Mouse (Mus musculus) kidney, postnatal 0 days (tissue): ENCODE results near the gene D930048N14Rik. TPM values are rescaled to one million over a fixed set of nuclear protein-coding genes. Genes with fewer than 3 reads are reported as not detected.
"Not testable (repeated sequence)": the region's sequence is repeated elsewhere in the genome, so short reads cannot be mapped to it uniquely, and the experiment has no call there.

Experiments used
- ATAC-seq: fragments of 200-750 bp; cut with Nextera tagmentation; replicated peaks from 2 replicates; pipeline ENCODE4 v1.8.0; 2017; ENCODE audit warnings: low read depth, moderate number of reproducible peaks, moderate TSS enrichment, moderate library complexity; ENCODE audit not compliant: low FRiP score
- DNase-seq: peaks from one replicate; pipeline ENCODE4 v3.0.0-alpha.2; 2016; ENCODE audit warnings: low spot score
- H3K27ac ChIP-seq: fragments of 300-500 bp; sonication (generic); 2 replicates; pipeline ENCODE4 v1.5.1; 2014; ENCODE audit warnings: mild to moderate bottlenecking
- H3K27me3 ChIP-seq: fragments of 300-500 bp; sonication (generic); 2 replicates; pipeline ENCODE4 v1.6.1; 2014; ENCODE audit warnings: low read length, mixed read lengths; ENCODE audit not compliant: insufficient read depth
- H3K36me3 ChIP-seq: fragments of 300-500 bp; sonication (generic); 2 replicates; pipeline ENCODE4 v1.6.1; 2014; ENCODE audit warnings: low read length, mixed read lengths; ENCODE audit not compliant: insufficient read depth
- H3K4me1 ChIP-seq: fragments of 300-500 bp; sonication (generic); replicated peaks from 2 replicates; pipeline ENCODE4 v1.6.1; 2014; ENCODE audit warnings: antibody characterized with exemption, low read length, mixed read lengths; ENCODE audit not compliant: insufficient read depth
- H3K4me2 ChIP-seq: fragments of 300-500 bp; sonication (generic); 2 replicates; pipeline ENCODE4 v1.6.1; 2014; ENCODE audit warnings: mild to moderate bottlenecking, low read length, moderate library complexity, mixed read lengths
- H3K4me3 ChIP-seq: fragments of 300-500 bp; sonication (generic); replicated peaks from 2 replicates; pipeline ENCODE4 v1.5.1; 2014; ENCODE audit warnings: low read depth, low read length
- H3K9ac ChIP-seq: fragments of 300-500 bp; sonication (generic); 2 replicates; pipeline ENCODE4 v1.6.1; 2014; ENCODE audit warnings: low read depth, low read length
- H3K9me3 ChIP-seq: fragments of 300-500 bp; sonication (generic); replicated peaks from 2 replicates; pipeline ENCODE4 v1.6.1; 2016; ENCODE audit warnings: low read length, inconsistent platforms, mixed read lengths
- CTCF ChIP-seq: IDR thresholded peaks from 2 replicates; pipeline ENCODE4 v1.5.1; 2016; ENCODE audit warnings: antibody characterized with exemption, low read depth, mild to moderate bottlenecking, moderate library complexity
- WGBS: fragments of 180-500 bp; shearing (Covaris S2); extraction: QIAGEN DNeasy Blood & Tissue Kit; methylation state at CpG from one replicate; pipeline ENCODE4 v1.1.7; 2014; 5-methylcytosine and 5-hydroxymethylcytosine counted together
- polyA plus RNA-seq: library from polyadenylated mRNA; unstranded; fragments of >200 nt; fragmentation: Nextera tagmentation; extraction: Ambion mirVana; gene quantifications from 2 replicates; pipeline ENCODE4 v1.2.1, GENCODE M21; 2015

Gene D930048N14Rik
- polyA plus RNA-seq, 1 experiment from 2014 or later: 1.9 TPM

DNA sequence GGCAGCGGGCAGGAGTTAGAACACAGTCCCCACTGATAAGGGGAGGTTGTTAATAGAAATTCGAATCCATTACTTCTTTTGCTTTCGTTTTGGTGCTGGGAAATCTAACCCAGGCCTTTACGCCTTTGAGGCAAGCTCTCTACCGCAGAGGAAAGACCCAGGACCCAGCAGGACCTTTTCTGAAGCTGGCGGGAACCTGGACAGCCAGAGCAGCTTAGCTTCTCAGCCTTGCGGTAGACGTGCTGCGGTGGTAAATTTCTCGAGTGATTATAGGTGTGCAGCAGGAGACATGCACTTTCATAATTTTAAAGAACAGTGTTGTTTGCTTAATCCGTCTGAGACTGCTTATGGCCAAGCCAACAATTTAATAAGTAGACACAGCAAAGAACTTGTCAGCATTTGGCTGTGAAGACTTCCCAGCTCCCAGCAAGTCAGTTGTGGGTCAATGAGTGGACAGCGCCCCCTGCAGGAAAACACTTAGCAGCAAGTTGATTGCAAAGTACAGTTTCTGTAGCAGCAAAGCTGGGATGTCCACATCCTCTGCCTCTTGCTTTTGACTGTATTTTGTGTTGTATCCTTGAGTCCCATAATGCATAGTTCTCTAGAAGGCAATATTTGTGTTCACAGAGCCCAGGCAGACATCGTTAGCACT, 30.7 kb downstream of the D930048N14Rik start:
- H3K4me3 ChIP-seq: no peak overlapping the region
- no peak overlapping the region for H3K9ac ChIP-seq
- no peaks in the 10 kb centered on the region for H3K9me3 ChIP-seq
- peak; percentile 99 for TF ChIP-seq CTCF
- H3K27ac ChIP-seq: no peak overlapping the region
- peak overlapping the region; percentile 25; the same call in 1 of the 2 replicates for H3K4me2 ChIP-seq
- no peaks in the 10 kb centered on the region for H3K27me3 ChIP-seq
- ATAC-seq (peak; percentile 54), DNase-seq (peak; percentile 92)
- 36% methylated on average over 13 of the region's 13 CpGs for WGBS
- H3K4me1 ChIP-seq: no peaks in the 10 kb centered on the region
- 0 out of 2 replicates have a peak, but pooled peaks cover 3% of the 10 kb centered on the region for H3K36me3 ChIP-seq

DNA sequence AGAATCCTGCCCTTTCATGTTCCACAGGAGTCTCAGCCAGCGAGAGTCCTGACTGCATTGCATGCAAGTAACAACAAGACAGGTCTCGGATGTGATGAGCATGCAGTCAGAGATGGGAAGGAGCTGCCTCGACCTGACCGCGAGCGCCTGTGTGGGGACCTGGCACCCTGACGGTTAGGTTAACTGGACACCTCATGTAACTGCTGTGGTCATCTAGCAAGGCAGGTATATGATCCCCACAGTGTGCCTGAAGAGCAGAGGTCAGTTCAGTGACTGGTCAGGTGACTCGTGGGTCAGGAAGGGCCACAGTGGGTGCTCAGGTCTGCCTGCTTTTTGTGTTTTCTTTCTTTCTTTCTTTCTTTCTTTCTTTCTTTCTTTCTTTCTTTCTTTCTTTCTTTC, 31.2 kb downstream of the D930048N14Rik start:
- DNase-seq (no peak), ATAC-seq (no peak)
- no peak overlapping the region for H3K27ac ChIP-seq
- no peak overlapping the region for H3K9ac ChIP-seq
- H3K27me3 ChIP-seq: no peaks in the 10 kb centered on the region
- no peak for TF ChIP-seq CTCF
- H3K4me3 ChIP-seq: no peak overlapping the region
- no peak overlapping the region for H3K4me2 ChIP-seq
- no peaks in the 10 kb centered on the region for H3K4me1 ChIP-seq
- H3K36me3 ChIP-seq: 0 out of 2 replicates have a peak, but pooled peaks cover 3% of the 10 kb centered on the region
- WGBS: 48% methylated on average over 8 of the region's 8 CpGs
- H3K9me3 ChIP-seq: no peaks in the 10 kb centered on the region

DNA sequence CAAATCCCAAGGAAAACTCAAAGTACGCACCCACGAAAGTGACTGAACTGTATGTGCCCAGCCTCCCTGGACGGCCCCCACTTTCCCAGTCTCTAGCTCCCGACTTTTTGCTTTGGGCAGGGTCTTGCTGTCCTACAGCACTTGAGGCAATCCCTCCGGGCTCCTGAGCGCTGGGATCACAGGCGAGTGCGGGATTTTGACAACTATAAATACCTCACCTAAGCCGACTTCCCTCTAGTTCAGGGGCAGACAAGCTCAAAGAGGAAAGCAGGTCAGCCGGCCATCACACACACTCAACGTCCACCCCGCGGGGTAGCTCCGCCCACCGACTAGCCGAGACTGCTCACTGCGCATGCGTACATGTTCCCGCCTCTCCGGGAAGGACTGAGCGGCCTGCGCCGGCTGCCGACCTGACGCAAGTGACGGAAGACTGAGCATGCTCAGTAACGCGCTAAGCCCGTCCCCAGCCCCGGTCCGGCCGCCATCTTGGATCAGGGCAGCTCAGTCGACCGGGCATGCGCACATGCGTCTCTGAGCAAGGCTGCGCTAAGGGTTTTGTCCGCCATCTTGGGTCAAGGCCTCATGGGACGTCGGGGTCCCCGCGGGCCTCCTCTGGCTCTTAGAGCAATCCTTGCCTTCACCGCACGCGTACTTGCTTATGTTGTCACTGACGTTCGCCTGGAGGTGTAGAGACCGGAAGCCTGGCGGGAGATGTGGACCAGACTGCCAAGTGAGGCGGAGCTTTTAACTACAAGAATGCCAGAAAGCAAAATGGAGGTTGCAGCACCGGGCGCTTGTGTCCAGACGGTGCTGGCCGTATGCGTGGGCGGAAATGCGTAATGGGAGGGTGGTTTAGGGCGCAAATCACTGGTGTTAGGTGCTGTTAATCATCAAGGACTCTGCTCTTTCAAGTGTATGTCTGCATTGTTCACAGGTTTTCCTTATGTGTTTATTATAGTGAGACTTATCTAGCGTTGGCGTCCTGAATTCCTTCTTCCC, 37.9 kb downstream of the D930048N14Rik start, which contains the start of gene 0610009B22Rik:
TSS of gene 0610009B22Rik (minus strand) at position 545 of the 999 bp plus-strand sequence.
- Histone ChIP-seq H3K9ac (peak within 1 kb of the TSS; percentile 84), H3K4me3 (peak within 1 kb of the TSS; percentile 68), H3K27ac (peak within 1 kb of the TSS; percentile 100), H3K9me3 (no peaks in the 10 kb centered on the region), H3K4me2 (peak within 1 kb of the TSS; percentile 66), H3K36me3 (0 out of 2 replicates have a peak, but pooled peaks cover 3% of the 10 kb centered on the region), H3K4me1 (peaks cover 12% of the 10 kb centered on the region; the same call in 1 of the 2 replicates), H3K27me3 (no peaks in the 10 kb centered on the region)
- under 1% methylated on average over 60 of the region's 60 CpGs for WGBS
- DNase-seq: peak; percentile 100
- TF ChIP-seq CTCF: no peak
- peak; percentile 98 for ATAC-seq

DNA sequence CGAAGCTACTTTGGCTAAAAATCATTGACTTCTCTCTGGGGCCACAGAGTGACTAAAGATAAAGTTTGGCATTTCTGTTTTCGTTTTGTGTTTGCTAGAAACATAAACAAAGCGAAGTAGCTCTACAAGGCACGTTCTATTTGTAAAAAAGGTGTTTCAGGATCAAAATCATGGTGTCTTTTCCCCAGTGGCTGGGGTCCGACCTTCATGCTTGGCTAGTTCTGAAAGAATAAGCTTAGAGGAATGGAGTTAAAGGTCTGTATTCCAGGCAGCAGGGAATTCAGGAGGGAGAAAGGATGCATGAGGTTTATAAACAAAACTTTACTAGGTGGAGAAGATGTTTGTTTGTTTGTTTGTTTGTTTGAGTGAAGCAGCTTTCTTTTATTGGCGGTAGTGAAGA, 38.6 kb downstream of the D930048N14Rik start:
- Histone ChIP-seq H3K4me1 (peaks cover 12% of the 10 kb centered on the region; the same call in 1 of the 2 replicates), H3K27me3 (no peaks in the 10 kb centered on the region), H3K27ac (peak overlapping the region; percentile 100), H3K36me3 (0 out of 2 replicates have a peak, but pooled peaks cover 3% of the 10 kb centered on the region), H3K9ac (peak overlapping the region; percentile 84; the same call in 1 of the 2 replicates), H3K4me3 (peak overlapping the region; percentile 68), H3K9me3 (no peaks in the 10 kb centered on the region), H3K4me2 (peak overlapping the region; percentile 57)
- 25% methylated on average over 6 of the region's 6 CpGs for WGBS
- DNase-seq (no peak), ATAC-seq (no peak)
- TF ChIP-seq CTCF: no peak

DNA sequence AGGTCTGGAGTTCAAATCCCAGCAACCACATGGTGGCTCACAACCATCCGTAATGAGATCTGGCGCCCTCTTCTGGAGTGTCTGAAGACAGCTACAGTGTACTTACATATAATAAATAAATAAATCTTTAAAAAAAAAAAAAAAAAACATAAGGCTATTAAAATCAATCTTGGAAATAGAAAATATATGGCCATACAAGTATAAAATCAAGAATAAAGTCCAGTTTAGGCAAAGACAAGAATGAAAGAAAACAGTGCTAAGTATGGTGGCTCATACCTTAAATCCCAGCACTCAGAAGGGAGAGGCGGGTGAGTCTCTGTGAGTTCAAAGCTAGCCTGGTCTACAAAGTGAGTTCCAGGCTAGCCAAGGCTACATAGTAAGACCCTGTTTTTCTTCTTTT, 39.8 kb downstream of the D930048N14Rik start:
- H3K4me1 ChIP-seq: peaks cover 12% of the 10 kb centered on the region; the same call in 1 of the 2 replicates
- not testable (repeated sequence) for ATAC-seq, H3K27ac ChIP-seq, H3K36me3 ChIP-seq, H3K9me3 ChIP-seq, H3K27me3 ChIP-seq, H3K4me2 ChIP-seq, H3K9ac ChIP-seq, DNase-seq, H3K4me3 ChIP-seq
- TF ChIP-seq CTCF: peak; percentile 16; the same call in 1 of the 2 replicates
- WGBS: 100% methylated on average over 1 of the region's 3 CpGs

DNA sequence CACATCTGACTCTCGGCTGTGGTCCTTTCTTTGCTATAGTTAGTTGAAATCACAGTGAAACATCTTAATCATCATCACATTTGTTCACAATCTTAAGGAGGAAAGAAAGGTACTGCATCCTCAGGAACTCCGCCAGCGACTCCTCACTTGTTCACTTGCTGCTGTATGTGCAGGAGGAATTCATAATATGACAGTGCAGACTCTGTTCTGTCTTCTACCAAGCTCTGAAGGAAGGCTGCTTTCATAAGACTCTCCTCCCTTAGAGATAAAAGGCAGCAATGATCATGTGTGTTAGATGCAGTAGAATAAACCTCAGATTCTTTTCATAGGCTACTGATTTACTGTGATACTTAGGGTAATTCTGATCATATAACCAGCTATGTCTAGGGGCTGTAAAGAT, 44.2 kb downstream of the D930048N14Rik start:
- no peak for DNase-seq
- Histone ChIP-seq H3K27me3 (no peaks in the 10 kb centered on the region), H3K9ac (no peak overlapping the region), H3K4me2 (no peak overlapping the region), H3K4me1 (no peaks in the 10 kb centered on the region), H3K4me3 (no peak overlapping the region), H3K27ac (no peak overlapping the region), H3K36me3 (peaks cover 20% of the 10 kb centered on the region), H3K9me3 (no peaks in the 10 kb centered on the region)
- TF ChIP-seq CTCF: no peak
- WGBS: 97% methylated on average over 3 of the region's 3 CpGs
- no peak for ATAC-seq
